Mouse (Mus musculus) myocyte (in vitro differentiated cells): ENCODE data around the gene Jmjd1c.

ENCODE experiments used
- MAX ChIP-seq: IDR thresholded peaks from one replicate; pipeline ENCODE4 v1.6.1; 2011; ENCODE audit warnings: low read depth, mild to moderate bottlenecking, control low read depth
- MYOD1 ChIP-seq, 3 experiments: IDR thresholded peaks; one replicate each; pipeline ENCODE4 v1.6.1; 2011; ENCODE audit warnings: control low read depth in 2 of 3, low read depth in 2 of 3, mild to moderate bottlenecking in 2 of 3, moderate library complexity in 1 of 3; ENCODE audit not compliant: insufficient read length in 2 of 3, control insufficient read depth in 1 of 3
- POLR2A ChIP-seq: IDR thresholded peaks from one replicate; pipeline ENCODE4 v1.6.1; 2011; ENCODE audit warnings: low read depth, mild to moderate bottlenecking, control low read depth, moderate library complexity; ENCODE audit not compliant: insufficient read length
- TCF12 ChIP-seq: IDR thresholded peaks from one replicate; pipeline ENCODE4 v1.6.1; 2011; ENCODE audit warnings: mild to moderate bottlenecking, control low read depth; ENCODE audit not compliant: poor library complexity, insufficient read depth, severe bottlenecking

DNA sequence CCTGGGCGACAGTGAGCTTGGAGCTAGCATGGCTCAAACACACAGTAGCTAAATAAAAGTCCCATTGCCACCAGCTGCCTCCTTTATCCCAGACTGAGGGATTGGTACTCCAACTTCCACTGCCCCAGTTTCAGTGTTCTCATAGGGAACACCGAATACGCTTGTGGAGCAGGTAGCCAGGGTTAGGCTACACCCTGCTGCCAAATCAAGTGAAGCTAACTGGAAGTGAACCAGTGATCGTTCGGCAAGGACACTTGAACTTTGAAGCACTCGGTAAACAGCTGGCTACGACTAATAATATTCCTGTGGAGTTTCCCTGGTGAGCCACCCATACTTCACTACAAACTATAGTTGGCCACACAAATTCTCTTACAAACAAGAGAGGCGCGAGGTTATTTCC lies 187.6 kb downstream of the Jmjd1c start:
- TF ChIP-seq POLR2A (no peak), MAX (no peak), MYOD1 (IDR thresholded peaks at IDR 0.05; ENCODE audit: control insufficient read depth in 1 of 3, insufficient read length in 2 of 3, low read depth in 2 of 3) (no peak), TCF12 (no peak)
